ENCODE assay signal across 10 mouse cellular contexts in the genomic region with DNA sequence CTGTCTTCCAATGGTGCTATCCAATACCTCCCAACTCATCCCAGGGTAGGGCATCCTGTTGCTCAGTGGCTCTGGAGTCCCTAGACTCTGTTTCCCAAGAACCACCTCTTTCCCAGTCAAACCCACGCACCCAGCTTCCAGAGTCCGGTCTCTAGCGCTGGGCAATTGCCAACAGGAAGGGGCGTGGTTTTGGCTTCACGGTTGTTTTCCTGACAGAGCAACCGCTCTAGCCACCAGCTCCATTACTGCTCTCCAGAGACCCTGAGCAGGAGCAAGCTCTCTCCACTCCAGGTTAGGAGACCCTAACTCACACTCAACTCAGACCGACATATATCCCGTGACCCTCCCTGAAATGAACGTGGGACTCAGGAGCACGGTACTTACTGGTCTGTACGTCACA. TPM values are rescaled to one million over a fixed set of nuclear protein-coding genes. Genes with fewer than 3 reads are reported as not detected.
DNase-seq lines count a peak whose midpoint lies in the region; ATAC-seq and TF ChIP-seq lines count a peak whose summit lies in the region.
"Had no signal": no experiment of that assay in that cellular context is flagged by ENCODE, and none has a peak within 500 bp of the region (broad histone marks: within the 10 kb centered on the region; RNA-seq: fewer than 3 reads in every experiment).

No protein-coding gene starts in this region.

- TF ChIP-seq CTCF in embryonic fibroblast, embryonic 13.5 days (IDR thresholded peaks at IDR 0.05; ENCODE audit: borderline replicate concordance, insufficient read depth, low read length): no peak

- no peak overlapping the region for H3K27ac ChIP-seq in embryonic fibroblast, embryonic 13.5 days (ENCODE audit: insufficient read depth, low read length)

- intact Hi-C loops in heart, postnatal 25 days (cut with DNase I): no loop called here

- TF ChIP-seq POLR2A in embryonic fibroblast, embryonic 13.5 days (IDR thresholded peaks at IDR 0.05; ENCODE audit: low read depth, low read length): 0 out of 2 replicates have a peak, but pooled peaks have one; percentile 25

- ATAC-seq in CD4-positive, CD25-positive, alpha-beta regulatory T cell, adult 4 months: no peak
- no peak for ATAC-seq in activated CD4-positive, CD25-positive, alpha-beta regulatory T cell, adult 4 months

- peak; percentile 22 for DNase-seq in 3T3-L1 (ENCODE audit: low read depth, low spot score)
- peak; percentile 78 to 89 for DNase-seq in adrenal gland, adult (ENCODE audit: inconsistent age in 2 of 2, low spot score in 1 of 2)
- DNase-seq in heart, postnatal 25 days (ENCODE audit: low spot score): peak; percentile 80
- DNase-seq in layer of hippocampus, postnatal 14 days (ENCODE audit: low spot score in 2 of 2): peak; percentile 34 to 54
- DNase-seq in ovary, postnatal 14 days (ENCODE audit: low spot score): peak; percentile 90

- no peaks in the 10 kb centered on the region for H3K4me1 ChIP-seq in embryonic fibroblast, embryonic 13.5 days (ENCODE audit: control insufficient read depth, insufficient read depth, low read length)

- H3K4me3 ChIP-seq in embryonic fibroblast, embryonic 13.5 days (ENCODE audit: insufficient read depth, low read length): no peak overlapping the region
- H3K4me3 ChIP-seq: myocyte had no signal

RNA-seq across cellular contexts. Expression of a gene that starts 13.2 kb away (rescaled TPM):
- polyA plus RNA-seq in embryonic fibroblast, embryonic 13.5 days (2011; ENCODE audit: insufficient read length, low read depth, missing spikeins): 0.09 and 0.13 TPM in 2 replicates
- total RNA-seq in heart, postnatal 25 days (2021): under 1 TPM; 0.75 to 0.86 TPM
- total RNA-seq in layer of hippocampus, postnatal 14 days (2021): 1 to 10 TPM in 1 of 2 experiments, under 1 TPM in 1; 0.93 to 1.3 TPM
- polyA plus RNA-seq in CD4-positive, CD25-positive, alpha-beta regulatory T cell, adult 4 months (2017; shearing (Covaris generic)): under 1 TPM in 1 of 2 experiments, not detected in 1; 0.62 TPM
- polyA plus RNA-seq in activated CD4-positive, CD25-positive, alpha-beta regulatory T cell, adult 4 months (2017; shearing (Covaris generic)): under 1 TPM in 1 of 2 experiments, not detected in 1; 0.22 TPM

RNA-seq across cellular contexts. Expression of a gene that starts 17.2 kb away (rescaled TPM):
- not detected in 2 replicates for polyA plus RNA-seq in embryonic fibroblast, embryonic 13.5 days (2011; ENCODE audit: insufficient read length, low read depth, missing spikeins)
- not detected for total RNA-seq in heart, postnatal 25 days (2021)
- total RNA-seq in layer of hippocampus, postnatal 14 days (2021): under 1 TPM in 1 of 2 experiments, not detected in 1; 0.74 TPM
- not detected for polyA plus RNA-seq in CD4-positive, CD25-positive, alpha-beta regulatory T cell, adult 4 months (2017; shearing (Covaris generic))
- not detected for polyA plus RNA-seq in activated CD4-positive, CD25-positive, alpha-beta regulatory T cell, adult 4 months (2017; shearing (Covaris generic))
- total RNA-seq: adrenal gland, postnatal 4 days had no signal
- polyA plus RNA-seq: myocyte had no signal

RNA-seq across cellular contexts. Expression of a gene that starts 38.6 kb away (rescaled TPM):
- polyA plus RNA-seq in embryonic fibroblast, embryonic 13.5 days (2011; ENCODE audit: insufficient read length, low read depth, missing spikeins): 5.8 and 6.6 TPM in 2 replicates
- total RNA-seq in heart, postnatal 25 days (2021): 1 to 10 TPM; 8.5 to 9.9 TPM
- 10 to 100 TPM; 15.3 to 16.6 TPM for total RNA-seq in layer of hippocampus, postnatal 14 days (2021)
- 1 to 10 TPM; 3.7 to 5.0 TPM for polyA plus RNA-seq in CD4-positive, CD25-positive, alpha-beta regulatory T cell, adult 4 months (2017; shearing (Covaris generic))
- 1 to 10 TPM; 3.2 to 4.5 TPM for polyA plus RNA-seq in activated CD4-positive, CD25-positive, alpha-beta regulatory T cell, adult 4 months (2017; shearing (Covaris generic))

RNA-seq across cellular contexts. Expression of a gene that starts 38.9 kb away (rescaled TPM):
- 22.8 and 24.1 TPM in 2 replicates for polyA plus RNA-seq in embryonic fibroblast, embryonic 13.5 days (2011; ENCODE audit: insufficient read length, low read depth, missing spikeins)
- total RNA-seq in heart, postnatal 25 days (2021): 10 to 100 TPM; 14.2 to 16.6 TPM
- 10 to 100 TPM; 16.0 to 18.6 TPM for total RNA-seq in layer of hippocampus, postnatal 14 days (2021)
- polyA plus RNA-seq in CD4-positive, CD25-positive, alpha-beta regulatory T cell, adult 4 months (2017; shearing (Covaris generic)): 10 to 100 TPM; 57.2 to 69.8 TPM
- 10 to 100 TPM; 51.4 to 65.4 TPM for polyA plus RNA-seq in activated CD4-positive, CD25-positive, alpha-beta regulatory T cell, adult 4 months (2017; shearing (Covaris generic))

RNA-seq across cellular contexts. Expression of a gene that starts 58.9 kb away (rescaled TPM):
- polyA plus RNA-seq in embryonic fibroblast, embryonic 13.5 days (2011; ENCODE audit: insufficient read length, low read depth, missing spikeins): 0.85 and 1.4 TPM in 2 replicates
- 10 to 100 TPM; 72.4 to 72.5 TPM for total RNA-seq in heart, postnatal 25 days (2021)
- 10 to 100 TPM; 29.8 to 33.8 TPM for total RNA-seq in layer of hippocampus, postnatal 14 days (2021)
- polyA plus RNA-seq in CD4-positive, CD25-positive, alpha-beta regulatory T cell, adult 4 months (2017; shearing (Covaris generic)): 1 to 10 TPM; 2.1 to 3.6 TPM
- polyA plus RNA-seq in activated CD4-positive, CD25-positive, alpha-beta regulatory T cell, adult 4 months (2017; shearing (Covaris generic)): 1 to 10 TPM in 1 of 2 experiments, under 1 TPM in 1; 0.95 to 1.6 TPM

Comparison
In these comparisons a context has a peak if more than half of its experiments do, and no peak if none do; other contexts are left out.
1. DNase-seq: peak in every context shown above with its lines; median percentile 90 in ovary, postnatal 14 days; 84 in adrenal gland, adult; 80 in heart, postnatal 25 days; 44 in layer of hippocampus, postnatal 14 days; 22 in 3T3-L1.